Mouse (Mus musculus) kidney, adult 2 months (tissue): ENCODE measurements around the gene Clrn1.

Experiments used
- CTCF ChIP-seq: fragments of 200-500 bp; conservative IDR thresholded peaks from 2 replicates; pipeline ENCODE4 v1.5.1; 2011; ENCODE audit warnings: low read depth, mild to moderate bottlenecking, control low read depth, low read length, moderate library complexity, mixed read lengths; ENCODE audit not compliant: insufficient read depth, insufficient read length
- POLR2A ChIP-seq: fragments of 200-500 bp; IDR thresholded peaks from one replicate; pipeline ENCODE4 v1.6.1; 2011; ENCODE audit warnings: low read depth, low read length, control low read depth

DNA sequence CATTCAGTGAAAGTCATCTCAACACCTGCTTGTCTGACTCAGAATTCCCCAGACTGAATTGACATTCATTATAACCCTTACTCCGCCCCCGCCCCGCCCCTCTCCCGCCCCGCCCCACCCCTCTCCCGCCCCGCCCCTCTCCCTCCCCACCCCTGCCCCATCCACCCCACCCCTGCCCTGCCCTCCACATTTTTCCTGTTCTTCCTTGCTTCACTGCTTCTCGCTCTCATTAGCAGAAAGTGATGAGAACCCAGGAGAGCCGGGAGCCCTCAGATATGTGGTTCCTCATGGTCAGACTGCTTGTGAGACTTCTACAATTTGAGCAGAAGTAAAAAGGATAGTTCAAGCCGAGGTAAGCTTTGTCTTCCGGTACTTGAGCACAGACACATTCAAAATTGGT lies 38.0 kb upstream of the Clrn1 start:
- no peak for TF ChIP-seq CTCF
- TF ChIP-seq POLR2A = no peak
